Mouse (Mus musculus): ENCODE results near the gene Dync1li1.

DNA sequence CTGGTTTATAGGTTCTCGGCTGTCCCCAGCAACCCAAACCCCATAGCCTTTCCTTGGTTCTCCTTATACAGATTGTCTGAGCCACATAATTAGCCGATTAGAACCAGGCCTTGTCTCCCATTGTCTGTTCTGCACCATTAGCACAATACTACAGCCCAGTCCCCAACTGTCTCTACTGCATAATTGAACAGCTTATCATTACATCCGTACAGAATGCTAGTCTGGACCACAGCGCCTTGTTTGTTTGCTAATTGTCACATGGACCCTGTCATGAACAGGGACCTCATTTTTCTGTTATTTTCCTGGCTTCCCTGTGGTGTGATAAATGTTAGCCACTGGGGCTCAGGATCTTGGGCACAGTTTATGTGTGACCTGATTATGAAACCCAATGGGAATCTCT lies 71.3 kb downstream of the Dync1li1 start:
- no peak for TF ChIP-seq POLR2A (IDR thresholded peaks at IDR 0.05; ENCODE audit: low read depth, low read length)
- no peak for TF ChIP-seq CTCF (IDR thresholded peaks at IDR 0.05; ENCODE audit: extremely low read depth, insufficient read length, insufficient replicate concordance, low read depth, low read length)
